ENCODE assay signal across 8 mouse cellular contexts in genomic region chr2:26474789-26475504, GRCm38 (mm10). TPM values are rescaled to one million over a fixed set of nuclear protein-coding genes. Genes with fewer than 3 reads are reported as not detected.
DNase-seq lines count a peak whose midpoint lies in the region; ATAC-seq and TF ChIP-seq lines count a peak whose summit lies in the region.

No protein-coding gene starts in this region.

- H3K36me3 ChIP-seq in heart, embryonic 11.5 days (ENCODE audit: control insufficient read depth, insufficient read depth, low read length), result peaks cover 26% of the 10 kb centered on the region
- peaks cover 46% of the 10 kb centered on the region for H3K36me3 ChIP-seq in stomach, postnatal 0 days (ENCODE audit: control insufficient read depth, insufficient read depth, low read length)

- ATAC-seq in heart, embryonic 11.5 days (replicated peaks; ENCODE audit: insufficient number of reproducible peaks, low FRiP score, low TSS enrichment), result peak; percentile 73
- peak; percentile 42 for ATAC-seq in stomach, postnatal 0 days (ENCODE audit: low FRiP score, low TSS enrichment)

- H3K4me1 ChIP-seq in heart, embryonic 11.5 days (ENCODE audit: control insufficient read depth, insufficient read depth, low read length), result peaks cover 21% of the 10 kb centered on the region
- no peaks in the 10 kb centered on the region for H3K4me1 ChIP-seq in stomach, postnatal 0 days (replicated peaks; ENCODE audit: control insufficient read depth, insufficient read depth)

- intact Hi-C loops in left cerebral cortex, adult 2 months (cut with DNase I), result loop anchor here (5.0 kb wide), 1 partner anchor 82 kb away; no protein-coding TSS in a partner anchor
- intact Hi-C loops in left cerebral cortex, postnatal 14 days (cut with DNase I), result no loop called here

- no peaks in the 10 kb centered on the region for H3K9me3 ChIP-seq in heart, embryonic 11.5 days (replicated peaks; ENCODE audit: control insufficient read depth, low read length)
- no peaks in the 10 kb centered on the region for H3K9me3 ChIP-seq in stomach, postnatal 0 days (ENCODE audit: control insufficient read depth, low read length)

- WGBS in heart, embryonic 11.5 days (ENCODE audit: insufficient replicate concordance), result 15% methylated on average over 9 of the region's 9 CpGs
- 47% methylated on average over 9 of the region's 9 CpGs for WGBS in stomach, postnatal 0 days

- peak overlapping the region; percentile 67 for H3K27ac ChIP-seq in left cerebral cortex, adult 2 months
- H3K27ac ChIP-seq in heart, embryonic 11.5 days (ENCODE audit: low read depth, low read length), result peak overlapping the region; percentile 81
- H3K27ac ChIP-seq in stomach, postnatal 0 days (replicated peaks), result peak overlapping the region; percentile 70

- TF ChIP-seq EP300 in stomach, postnatal 0 days (optimal IDR thresholded peaks at IDR 0.05), result no peak

- H3K27me3 ChIP-seq in heart, embryonic 11.5 days (ENCODE audit: control insufficient read depth, insufficient read depth, low read length), result no peaks in the 10 kb centered on the region
- H3K27me3 ChIP-seq in stomach, postnatal 0 days (ENCODE audit: control insufficient read depth, insufficient read depth, low read length), result no peaks in the 10 kb centered on the region

- H3K9ac ChIP-seq in heart, embryonic 11.5 days (ENCODE audit: low read depth, low read length), result peak overlapping the region; percentile 35; the same call in 1 of the 2 replicates
- H3K9ac ChIP-seq in stomach, postnatal 0 days (ENCODE audit: low read length), result 0 out of 2 replicates have a peak overlapping the region, but pooled peaks have one; percentile 13

- peak; percentile 42 for TF ChIP-seq CTCF in left cerebral cortex, adult 2 months (IDR thresholded peaks at IDR 0.05)
- peak; percentile 63 for TF ChIP-seq CTCF in stomach, postnatal 0 days (IDR thresholded peaks at IDR 0.05; ENCODE audit: low read depth)

- no peak for DNase-seq in left cerebral cortex, adult 2 months (ENCODE audit: extremely low spot score in 1 of 2, low spot score in 2 of 2)
- DNase-seq in left cerebral cortex, postnatal 14 days (ENCODE audit: low spot score in 2 of 2), result no peak
- peak; percentile 83 for DNase-seq in kidney, adult 9 months
- DNase-seq in lung, postnatal 10 days, result peak; percentile 88
- DNase-seq in stomach, postnatal 0 days (ENCODE audit: low spot score), result peak; percentile 66
- DNase-seq in gastrocnemius, postnatal 4 days (ENCODE audit: low spot score in 2 of 2), result no peak
- no peak for DNase-seq in spleen, adult 12 weeks (ENCODE audit: low spot score)

- no peak overlapping the region for H3K4me3 ChIP-seq in left cerebral cortex, adult 2 months
- H3K4me3 ChIP-seq in heart, embryonic 11.5 days (ENCODE audit: low read depth, low read length), result no peak overlapping the region
- no peak overlapping the region for H3K4me3 ChIP-seq in stomach, postnatal 0 days (ENCODE audit: low read depth, low read length)

- peak overlapping the region; percentile 37 for H3K4me2 ChIP-seq in heart, embryonic 11.5 days
- no peak overlapping the region for H3K4me2 ChIP-seq in stomach, postnatal 0 days (replicated peaks; ENCODE audit: low read depth)

RNA-seq across cellular contexts. Expression of gene Sec16a, which starts 29.9 kb away (rescaled TPM):
- total RNA-seq in left cerebral cortex, adult 2 months (2021), result 10 to 100 TPM; 50.6 to 50.9 TPM
- 10 to 100 TPM; 42.3 to 45.5 TPM for total RNA-seq in left cerebral cortex, postnatal 14 days (2021)
- 23.6 and 27.1 TPM in 2 replicates for polyA plus RNA-seq in heart, embryonic 11.5 days (2014; fragmentation: Nextera tagmentation; extraction: Ambion mirVana)
- polyA plus RNA-seq in stomach, postnatal 0 days (2015; fragmentation: Nextera tagmentation; extraction: Ambion mirVana), result 10.6 and 11.7 TPM in 2 replicates
- total RNA-seq in gastrocnemius, postnatal 4 days (2021), result 10 to 100 TPM; 40.9 to 45.4 TPM

RNA-seq across cellular contexts. Expression of gene Notch1, which starts 41.5 kb away (rescaled TPM):
- 10 to 100 TPM; 23.8 to 23.9 TPM for total RNA-seq in left cerebral cortex, adult 2 months (2021)
- total RNA-seq in left cerebral cortex, postnatal 14 days (2021), result 10 to 100 TPM; 23.6 to 27.5 TPM
- polyA plus RNA-seq in heart, embryonic 11.5 days (2014; fragmentation: Nextera tagmentation; extraction: Ambion mirVana), result 20.9 and 23.5 TPM in 2 replicates
- polyA plus RNA-seq in stomach, postnatal 0 days (2015; fragmentation: Nextera tagmentation; extraction: Ambion mirVana), result 4.8 and 5.6 TPM in 2 replicates
- 10 to 100 TPM; 48.4 to 52.9 TPM for total RNA-seq in gastrocnemius, postnatal 4 days (2021)

Comparison
In these comparisons a context has a peak if more than half of its experiments do, and no peak if none do; other contexts are left out.
1. DNase-seq: peak in kidney, adult 9 months (single experiment), lung, postnatal 10 days (single experiment) and stomach, postnatal 0 days (single experiment); none in left cerebral cortex, adult 2 months (0 of 2), left cerebral cortex, postnatal 14 days (0 of 2), gastrocnemius, postnatal 4 days (0 of 2) and spleen, adult 12 weeks (single experiment).
2. Peak in every context shown above with its lines, with median percentiles within 50 percentile points of each other: H3K27ac ChIP-seq.